Mouse (Mus musculus) liver, embryonic 11.5 days (tissue): ENCODE results near the gene Gm42669. TPM values are rescaled to one million over a fixed set of nuclear protein-coding genes. Genes with fewer than 3 reads are reported as not detected.

Source experiments
- ATAC-seq: fragments of 200-750 bp; cut with Nextera tagmentation; replicated peaks from 2 replicates; pipeline ENCODE4 v1.8.0; 2017; ENCODE audit warnings: moderate number of reproducible peaks, mild to moderate bottlenecking, moderate TSS enrichment, moderate library complexity; ENCODE audit not compliant: low FRiP score
- DNase-seq: peaks from one replicate; pipeline ENCODE4 v3.0.0-alpha.2; 2017; ENCODE audit warnings: low spot score
- H3K27ac ChIP-seq: fragments of 300-500 bp; sonication (generic); 2 replicates; pipeline ENCODE4 v1.5.1; 2014; ENCODE audit warnings: mild to moderate bottlenecking, low read depth, low read length, control low read depth
- H3K27me3 ChIP-seq: fragments of 300-500 bp; sonication (generic); replicated peaks from 2 replicates; pipeline ENCODE4 v1.6.1; 2014; ENCODE audit warnings: low read length, mixed read lengths; ENCODE audit not compliant: control insufficient read depth, insufficient read depth
- H3K36me3 ChIP-seq: fragments of 300-500 bp; sonication (generic); 2 replicates; pipeline ENCODE4 v1.6.1; 2014; ENCODE audit warnings: mild to moderate bottlenecking, low read length, moderate library complexity, mixed read lengths; ENCODE audit not compliant: control insufficient read depth, insufficient read depth
- H3K4me1 ChIP-seq: fragments of 300-500 bp; sonication (generic); replicated peaks from 2 replicates; pipeline ENCODE4 v1.6.1; 2014; ENCODE audit warnings: low read length, mixed read lengths; ENCODE audit not compliant: control insufficient read depth, insufficient read depth
- H3K4me2 ChIP-seq: fragments of 300-500 bp; sonication (generic); 2 replicates; pipeline ENCODE4 v1.6.1; 2014; ENCODE audit warnings: mild to moderate bottlenecking, control low read depth, moderate library complexity
- H3K4me3 ChIP-seq: fragments of 300-500 bp; sonication (generic); 2 replicates; pipeline ENCODE4 v1.5.1; 2014; ENCODE audit warnings: low read depth, low read length, control low read depth
- H3K9ac ChIP-seq: fragments of 300-500 bp; sonication (generic); 2 replicates; pipeline ENCODE4 v1.6.1; 2014; ENCODE audit warnings: low read depth, low read length, control low read depth
- H3K9me3 ChIP-seq: fragments of 300-500 bp; sonication (generic); 2 replicates; pipeline ENCODE4 v1.6.1; 2016; ENCODE audit warnings: low read length, inconsistent platforms, mixed read lengths; ENCODE audit not compliant: control insufficient read depth
- WGBS: fragments of 180-500 bp; shearing (Covaris S2); extraction: QIAGEN DNeasy Blood & Tissue Kit; methylation state at CpG from one replicate; pipeline ENCODE4 v1.1.7; 2014; 5-methylcytosine and 5-hydroxymethylcytosine counted together
- polyA plus RNA-seq: library from polyadenylated mRNA; unstranded; fragments of >200 nt; fragmentation: Nextera tagmentation; extraction: Ambion mirVana; gene quantifications from 2 replicates; pipeline ENCODE4 v1.2.1, GENCODE M21; 2014

The Gm42669 gene
- polyA plus RNA-seq, 1 experiment from 2014 or later, result 0.44 TPM

GRCm38 (mm10) chr5:107492471-107492870 lies 14.9 kb upstream of the Gm42669 start:
- WGBS, result 82% methylated on average over 2 of the region's 2 CpGs
- no peak overlapping the region for H3K9ac ChIP-seq
- no peak overlapping the region for H3K4me3 ChIP-seq
- 0 out of 2 replicates have a peak, but pooled peaks cover 3% of the 10 kb centered on the region for H3K9me3 ChIP-seq
- H3K36me3 ChIP-seq, result peaks cover 3% of the 10 kb centered on the region; the same call in 1 of the 2 replicates
- H3K27ac ChIP-seq, result no peak overlapping the region
- no peak for ATAC-seq
- no peak overlapping the region for H3K4me2 ChIP-seq
- H3K27me3 ChIP-seq, result no peaks in the 10 kb centered on the region
- no peaks in the 10 kb centered on the region for H3K4me1 ChIP-seq
- DNase-seq, result no peak

- no peak overlapping the region for H3K4me3 ChIP-seq
- no peak overlapping the region for H3K27ac ChIP-seq
- DNase-seq (no peak), ATAC-seq (no peak)
- 96% methylated on average over 5 of the region's 5 CpGs for WGBS
- 0 out of 2 replicates have a peak, but pooled peaks cover 3% of the 10 kb centered on the region for H3K9me3 ChIP-seq
- H3K4me2 ChIP-seq, result no peak overlapping the region
- H3K36me3 ChIP-seq, result peaks cover 3% of the 10 kb centered on the region; the same call in 1 of the 2 replicates
- H3K27me3 ChIP-seq, result no peaks in the 10 kb centered on the region
- H3K4me1 ChIP-seq, result no peaks in the 10 kb centered on the region
- no peak overlapping the region for H3K9ac ChIP-seq
Observed at GRCm38 (mm10) chr5:107494759-107495158, 12.7 kb upstream of the Gm42669 start.

- ATAC-seq (no peak), DNase-seq (no peak)
- Histone ChIP-seq H3K9me3 (0 out of 2 replicates have a peak, but pooled peaks cover 3% of the 10 kb centered on the region), H3K27me3 (no peaks in the 10 kb centered on the region), H3K4me1 (no peaks in the 10 kb centered on the region), H3K36me3 (peaks cover 3% of the 10 kb centered on the region; the same call in 1 of the 2 replicates), H3K4me2 (no peak overlapping the region), H3K27ac (no peak overlapping the region), H3K9ac (no peak overlapping the region), H3K4me3 (no peak overlapping the region)
- 81% methylated on average over 2 of the region's 2 CpGs for WGBS
Observed at GRCm38 (mm10) chr5:107496047-107496446, 11.4 kb upstream of the Gm42669 start.

GRCm38 (mm10) chr5:107497519-107498501 lies 9.6 kb upstream of the Gm42669 start:
- no peaks in the 10 kb centered on the region for H3K27me3 ChIP-seq
- H3K27ac ChIP-seq, result no peak overlapping the region
- no peak overlapping the region for H3K4me2 ChIP-seq
- no peak overlapping the region for H3K9ac ChIP-seq
- no peaks in the 10 kb centered on the region for H3K4me1 ChIP-seq
- peaks cover 3% of the 10 kb centered on the region; the same call in 1 of the 2 replicates for H3K36me3 ChIP-seq
- no peak overlapping the region for H3K4me3 ChIP-seq
- H3K9me3 ChIP-seq, result 0 out of 2 replicates have a peak, but pooled peaks cover 3% of the 10 kb centered on the region
- WGBS, result 79% methylated on average over 10 of the region's 10 CpGs
- no peak for DNase-seq
- ATAC-seq, result no peak

- no peak overlapping the region for H3K9ac ChIP-seq
- peaks cover 3% of the 10 kb centered on the region; the same call in 1 of the 2 replicates for H3K36me3 ChIP-seq
- ATAC-seq (no peak), DNase-seq (no peak)
- no peak overlapping the region for H3K4me3 ChIP-seq
- 0 out of 2 replicates have a peak, but pooled peaks cover 3% of the 10 kb centered on the region for H3K9me3 ChIP-seq
- no peaks in the 10 kb centered on the region for H3K4me1 ChIP-seq
- WGBS, result 79% methylated on average over 5 of the region's 5 CpGs
- no peaks in the 10 kb centered on the region for H3K27me3 ChIP-seq
- no peak overlapping the region for H3K4me2 ChIP-seq
- no peak overlapping the region for H3K27ac ChIP-seq
Observed at GRCm38 (mm10) chr5:107498806-107499310, 8.6 kb upstream of the Gm42669 start.

GRCm38 (mm10) chr5:107499891-107500535 lies 7.4 kb upstream of the Gm42669 start:
- no peak overlapping the region for H3K27ac ChIP-seq
- no peak overlapping the region for H3K4me3 ChIP-seq
- H3K27me3 ChIP-seq, result no peaks in the 10 kb centered on the region
- DNase-seq (no peak), ATAC-seq (no peak)
- H3K4me1 ChIP-seq, result no peaks in the 10 kb centered on the region
- H3K9me3 ChIP-seq, result no peaks in the 10 kb centered on the region
- WGBS, result 88% methylated on average over 5 of the region's 5 CpGs
- H3K36me3 ChIP-seq, result no peaks in the 10 kb centered on the region
- H3K4me2 ChIP-seq, result no peak overlapping the region
- H3K9ac ChIP-seq, result no peak overlapping the region

- no peaks in the 10 kb centered on the region for H3K4me1 ChIP-seq
- H3K9me3 ChIP-seq, result no peaks in the 10 kb centered on the region
- WGBS, result 91% methylated on average over 1 of the region's 1 CpGs
- no peak overlapping the region for H3K27ac ChIP-seq
- H3K9ac ChIP-seq, result no peak overlapping the region
- no peak overlapping the region for H3K4me2 ChIP-seq
- no peak overlapping the region for H3K4me3 ChIP-seq
- no peaks in the 10 kb centered on the region for H3K27me3 ChIP-seq
- H3K36me3 ChIP-seq, result no peaks in the 10 kb centered on the region
- ATAC-seq (no peak), DNase-seq (no peak)
Observed at GRCm38 (mm10) chr5:107500741-107501140, 6.7 kb upstream of the Gm42669 start.

GRCm38 (mm10) chr5:107510503-107510902 lies 3.1 kb downstream of the Gm42669 start:
- Histone ChIP-seq H3K4me3 (no peak overlapping the region), H3K4me1 (peaks cover 3% of the 10 kb centered on the region; the same call in 1 of the 2 replicates), H3K36me3 (no peaks in the 10 kb centered on the region), H3K9me3 (no peaks in the 10 kb centered on the region), H3K9ac (no peak overlapping the region), H3K4me2 (no peak overlapping the region), H3K27ac (no peak overlapping the region), H3K27me3 (no peaks in the 10 kb centered on the region)
- ATAC-seq, result no peak
- 83% methylated on average over 10 of the region's 10 CpGs for WGBS
- no peak for DNase-seq
